In genomic region chr5:64661959-64662358, GRCm38 (mm10) we compare ENCODE assay signal across 23 mouse cellular contexts.
DNase-seq lines count a peak whose midpoint lies in the region; ATAC-seq lines count a peak whose summit lies in the region.
"Had no signal": no experiment of that assay in that cellular context is flagged by ENCODE, and none has a peak within 500 bp of the region (broad histone marks: within the 10 kb centered on the region; RNA-seq: fewer than 3 reads in every experiment).

No protein-coding gene starts in this region.

- no peaks in the 10 kb centered on the region for H3K36me3 ChIP-seq in intestine, embryonic 15.5 days
- H3K36me3 ChIP-seq: heart, embryonic 13.5 days; hindbrain, embryonic 12.5 days; liver, embryonic 13.5 days; midbrain, embryonic 10.5 days; stomach, embryonic 15.5 days had no signal

- no peak overlapping the region for H3K4me3 ChIP-seq in intestine, embryonic 15.5 days (replicated peaks)
- H3K4me3 ChIP-seq: heart, adult 2 months; heart, embryonic 13.5 days; hindbrain, embryonic 12.5 days; liver, embryonic 13.5 days; midbrain, embryonic 10.5 days; stomach, embryonic 15.5 days had no signal

- H3K9ac ChIP-seq in intestine, embryonic 15.5 days = no peak overlapping the region
- H3K9ac ChIP-seq: forebrain, postnatal 0 days; heart, embryonic 13.5 days; hindbrain, embryonic 12.5 days; liver, embryonic 13.5 days; stomach, embryonic 15.5 days had no signal

- H3K27ac ChIP-seq in intestine, embryonic 15.5 days = no peak overlapping the region
- H3K27ac ChIP-seq: heart, adult 2 months; heart, embryonic 13.5 days; hindbrain, embryonic 12.5 days; liver, embryonic 13.5 days; midbrain, embryonic 10.5 days; stomach, embryonic 15.5 days had no signal

- H3K4me1 ChIP-seq in intestine, embryonic 15.5 days (replicated peaks) = no peaks in the 10 kb centered on the region
- H3K4me1 ChIP-seq: heart, embryonic 13.5 days; stomach, embryonic 15.5 days had no signal

- 50% methylated on average over 6 of the region's 6 CpGs for WGBS in intestine, embryonic 15.5 days

- no peak overlapping the region for H3K4me2 ChIP-seq in intestine, embryonic 15.5 days (replicated peaks)
- H3K4me2 ChIP-seq: heart, embryonic 13.5 days; hindbrain, embryonic 12.5 days; liver, embryonic 13.5 days; stomach, embryonic 15.5 days had no signal

- peak; percentile 49 for DNase-seq in heart, adult 11 months
- no peak for DNase-seq in heart, postnatal 4 days
- peak; percentile 53 for DNase-seq in CD4-positive helper T cell, adult 2 months (ENCODE audit: low read depth, low spot score)
- DNase-seq in R1 (ENCODE audit: low read depth, low spot score) = peak; percentile 36
- peak; percentile 8 for DNase-seq in retina, postnatal 1 day
- DNase-seq: adrenal gland, postnatal 36 days; cerebellum, adult 9-10 months; forebrain, postnatal 0 days; gastrocnemius, postnatal 25 days; heart, adult 2 months; heart, postnatal 14 days; kidney, adult 8-10 months; kidney, postnatal 14 days; liver, embryonic 13.5 days; right cerebral cortex, postnatal 25 days; thymus, postnatal 4 days had no signal

- H3K9me3 ChIP-seq in intestine, embryonic 15.5 days = no peaks in the 10 kb centered on the region
- H3K9me3 ChIP-seq: heart, embryonic 13.5 days; hindbrain, embryonic 12.5 days; liver, embryonic 13.5 days; midbrain, embryonic 10.5 days; stomach, embryonic 15.5 days had no signal

- ATAC-seq in intestine, embryonic 15.5 days = no peak
- no peak for ATAC-seq in erythroid progenitor cell, adult 5-6 weeks (replicated peaks; ENCODE audit: low FRiP score, poor library complexity, severe bottlenecking)
- ATAC-seq: forebrain, postnatal 0 days; lung, postnatal 0 days had no signal

- no peaks in the 10 kb centered on the region for H3K27me3 ChIP-seq in intestine, embryonic 15.5 days (replicated peaks)
- H3K27me3 ChIP-seq: heart, embryonic 13.5 days; hindbrain, embryonic 12.5 days; stomach, embryonic 15.5 days had no signal
